Mouse (Mus musculus) kidney, embryonic 16.5 days (tissue): ENCODE data around the gene Ccdc33. TPM values are rescaled to one million over a fixed set of nuclear protein-coding genes. Genes with fewer than 3 reads are reported as not detected.

ENCODE experiments used
- ATAC-seq: fragments of 200-750 bp; cut with Nextera tagmentation; 2 replicates; pipeline ENCODE4 v1.8.0; 2017; ENCODE audit warnings: moderate TSS enrichment; ENCODE audit not compliant: low FRiP score, low TSS enrichment
- H3K27ac ChIP-seq: fragments of 300-500 bp; sonication (generic); 2 replicates; pipeline ENCODE4 v1.5.1; 2014; ENCODE audit warnings: low read length
- H3K27me3 ChIP-seq: fragments of 300-500 bp; sonication (generic); 2 replicates; pipeline ENCODE4 v1.6.1; 2014; ENCODE audit warnings: low read length, control low read depth, mixed read lengths; ENCODE audit not compliant: insufficient read depth
- H3K36me3 ChIP-seq: fragments of 300-500 bp; sonication (generic); 2 replicates; pipeline ENCODE4 v1.6.1; 2014; ENCODE audit warnings: low read length, control low read depth, mixed read lengths; ENCODE audit not compliant: insufficient read depth
- H3K4me1 ChIP-seq: fragments of 300-500 bp; sonication (generic); 2 replicates; pipeline ENCODE4 v1.6.1; 2014; ENCODE audit warnings: low read length, control low read depth, mixed read lengths; ENCODE audit not compliant: insufficient read depth
- H3K4me2 ChIP-seq: fragments of 300-500 bp; sonication (generic); replicated peaks from 2 replicates; pipeline ENCODE4 v1.6.1; 2014; ENCODE audit warnings: low read depth, low read length
- H3K4me3 ChIP-seq: fragments of 300-500 bp; sonication (generic); 2 replicates; pipeline ENCODE4 v1.5.1; 2014; ENCODE audit warnings: mild to moderate bottlenecking, low read length
- H3K9ac ChIP-seq: fragments of 300-500 bp; sonication (generic); replicated peaks from 2 replicates; pipeline ENCODE4 v1.6.1; 2014; ENCODE audit warnings: low read length
- H3K9me3 ChIP-seq: fragments of 300-500 bp; sonication (generic); 2 replicates; pipeline ENCODE4 v1.6.1; 2016; ENCODE audit warnings: low read length, control low read depth
- WGBS: fragments of 180-500 bp; shearing (Covaris S2); extraction: QIAGEN DNeasy Blood & Tissue Kit; methylation state at CpG from one replicate; pipeline ENCODE4 v1.1.7; 2014; 5-methylcytosine and 5-hydroxymethylcytosine counted together
- polyA plus RNA-seq: library from polyadenylated mRNA; unstranded; fragments of >200 nt; fragmentation: Nextera tagmentation; extraction: Ambion mirVana; gene quantifications from 2 replicates; pipeline ENCODE4 v1.2.1, GENCODE M21; 2015

Gene Ccdc33
- polyA plus RNA-seq, 1 experiment from 2014 or later, result 0.21 TPM

DNA sequence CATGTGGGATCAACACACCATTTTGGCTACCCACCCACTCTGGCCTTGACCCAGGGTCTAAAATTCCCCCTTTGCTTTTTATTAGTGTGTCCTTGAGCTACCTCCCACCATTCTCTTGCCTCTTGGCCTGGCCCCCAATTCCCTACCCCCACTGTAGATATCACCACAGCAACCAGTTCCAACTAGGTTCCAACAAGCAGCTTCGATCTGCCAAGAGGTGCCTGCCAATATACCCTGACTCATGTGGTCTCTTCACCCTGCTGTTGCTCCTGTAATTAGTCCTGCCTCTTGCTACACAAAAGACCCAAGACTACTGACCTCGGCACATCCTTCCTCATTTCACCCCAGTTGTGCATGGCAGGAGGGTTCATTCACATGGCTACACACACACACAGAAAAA is 33.5 kb downstream of the Ccdc33 start:
- H3K36me3 ChIP-seq, result no peaks in the 10 kb centered on the region
- ATAC-seq, result no peak
- H3K4me1 ChIP-seq, result peaks cover 26% of the 10 kb centered on the region
- no peak overlapping the region for H3K4me2 ChIP-seq
- no peaks in the 10 kb centered on the region for H3K9me3 ChIP-seq
- H3K4me3 ChIP-seq, result no peak overlapping the region
- no peak overlapping the region for H3K9ac ChIP-seq
- H3K27me3 ChIP-seq, result no peaks in the 10 kb centered on the region
- WGBS, result 23% methylated on average over 2 of the region's 2 CpGs
- H3K27ac ChIP-seq, result no peak overlapping the region

DNA sequence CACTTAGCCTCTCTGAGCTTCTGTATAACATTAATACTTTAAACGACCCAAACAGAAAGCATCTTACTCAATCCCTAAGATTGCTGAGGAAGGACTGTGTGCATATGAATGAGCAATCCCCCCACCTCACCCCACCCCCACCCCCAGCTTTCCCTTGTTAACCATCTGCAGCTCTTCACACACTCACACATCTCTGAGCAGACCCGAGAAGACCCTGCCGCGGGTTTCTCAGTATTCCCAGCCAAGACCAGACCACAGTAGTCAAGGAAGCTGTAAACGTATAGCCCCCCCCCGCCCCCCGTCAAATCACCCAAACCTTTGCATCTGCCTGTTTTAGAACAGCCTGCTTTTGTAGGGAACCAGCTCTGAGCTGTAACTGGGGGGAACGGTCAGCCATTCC is 34.0 kb downstream of the Ccdc33 start:
- H3K27ac ChIP-seq, result no peak overlapping the region
- H3K4me3 ChIP-seq, result no peak overlapping the region
- no peaks in the 10 kb centered on the region for H3K36me3 ChIP-seq
- peaks cover 26% of the 10 kb centered on the region for H3K4me1 ChIP-seq
- no peak for ATAC-seq
- no peak overlapping the region for H3K9ac ChIP-seq
- no peaks in the 10 kb centered on the region for H3K27me3 ChIP-seq
- 24% methylated on average over 8 of the region's 8 CpGs for WGBS
- no peak overlapping the region for H3K4me2 ChIP-seq
- H3K9me3 ChIP-seq, result no peaks in the 10 kb centered on the region

- Histone ChIP-seq H3K9ac (no peak overlapping the region), H3K4me3 (no peak overlapping the region), H3K4me1 (no peaks in the 10 kb centered on the region), H3K27me3 (no peaks in the 10 kb centered on the region; the same call in 1 of the 2 replicates), H3K27ac (no peak overlapping the region), H3K36me3 (no peaks in the 10 kb centered on the region), H3K4me2 (no peak overlapping the region), H3K9me3 (no peaks in the 10 kb centered on the region)
- 39% methylated on average over 3 of the region's 3 CpGs for WGBS
- ATAC-seq, result no peak
Measured at GRCm38 (mm10) chr9:58074561-58074960, 44.1 kb downstream of the Ccdc33 start.

GRCm38 (mm10) chr9:58067546-58067945 is 51.1 kb downstream of the Ccdc33 start:
- no peaks in the 10 kb centered on the region for H3K36me3 ChIP-seq
- H3K4me1 ChIP-seq, result no peaks in the 10 kb centered on the region
- no peak for ATAC-seq
- H3K9me3 ChIP-seq, result no peaks in the 10 kb centered on the region
- 84% methylated on average over 3 of the region's 3 CpGs for WGBS
- no peak overlapping the region for H3K4me2 ChIP-seq
- no peaks in the 10 kb centered on the region for H3K27me3 ChIP-seq
- H3K27ac ChIP-seq, result no peak overlapping the region
- no peak overlapping the region for H3K4me3 ChIP-seq
- no peak overlapping the region for H3K9ac ChIP-seq

DNA sequence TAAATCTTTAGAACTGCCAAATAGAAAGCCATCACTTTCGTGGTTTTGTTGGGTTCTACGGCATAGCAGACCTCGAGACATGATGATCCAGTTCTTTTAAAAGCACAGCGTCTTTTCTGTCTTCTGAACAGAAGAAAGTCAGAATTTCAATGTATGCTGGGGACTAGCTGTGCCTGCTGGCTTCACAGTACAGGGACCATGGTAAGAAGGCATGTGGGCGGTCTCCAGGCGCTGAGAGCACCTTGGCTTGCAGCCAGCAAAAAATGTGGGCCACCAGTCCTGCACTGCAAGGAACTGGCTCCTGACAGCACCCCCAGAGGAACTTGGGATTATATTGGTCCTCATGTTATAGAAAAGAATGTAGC is 51.9 kb downstream of the Ccdc33 start:
- H3K9me3 ChIP-seq, result no peaks in the 10 kb centered on the region
- ATAC-seq, result no peak
- H3K4me2 ChIP-seq, result no peak overlapping the region
- H3K9ac ChIP-seq, result no peak overlapping the region
- no peaks in the 10 kb centered on the region for H3K27me3 ChIP-seq
- no peaks in the 10 kb centered on the region for H3K4me1 ChIP-seq
- no peaks in the 10 kb centered on the region for H3K36me3 ChIP-seq
- no peak overlapping the region for H3K4me3 ChIP-seq
- 74% methylated on average over 6 of the region's 6 CpGs for WGBS
- H3K27ac ChIP-seq, result no peak overlapping the region

GRCm38 (mm10) chr9:58065977-58066730 is 52.5 kb downstream of the Ccdc33 start:
- no peak for ATAC-seq
- no peak overlapping the region for H3K4me3 ChIP-seq
- 79% methylated on average over 6 of the region's 6 CpGs for WGBS

DNA sequence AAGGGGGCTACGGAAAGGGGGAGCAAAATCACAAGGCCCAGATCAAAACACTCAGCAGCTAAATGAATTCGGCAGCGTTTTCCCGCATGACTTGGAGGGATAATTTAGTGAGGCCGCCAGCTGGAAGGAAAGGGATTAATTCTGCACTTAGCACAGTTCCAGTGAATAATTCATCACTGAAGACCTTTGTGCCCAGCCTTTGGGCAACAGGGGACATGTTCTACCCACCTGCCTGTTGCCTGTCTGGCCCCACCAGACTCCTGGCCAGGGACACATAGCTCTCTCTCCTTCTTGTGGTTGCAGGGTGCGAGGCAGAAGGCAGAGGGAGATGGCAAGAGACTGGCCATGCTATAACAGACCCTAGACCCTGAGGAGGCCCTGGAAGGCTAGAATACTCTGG is 53.1 kb downstream of the Ccdc33 start:
- no peak overlapping the region for H3K9ac ChIP-seq
- no peak overlapping the region for H3K4me3 ChIP-seq
- H3K4me2 ChIP-seq, result no peak overlapping the region
- no peak overlapping the region for H3K27ac ChIP-seq
- ATAC-seq, result no peak
- no peaks in the 10 kb centered on the region for H3K4me1 ChIP-seq
- peaks cover 3% of the 10 kb centered on the region; the same call in 1 of the 2 replicates for H3K27me3 ChIP-seq
- WGBS, result 45% methylated on average over 6 of the region's 6 CpGs
- H3K9me3 ChIP-seq, result no peaks in the 10 kb centered on the region
- H3K36me3 ChIP-seq, result no peaks in the 10 kb centered on the region

More at GRCm38 (mm10) chr9:58065977-58066730, 52.5 kb downstream of the Ccdc33 start:
- H3K9me3 ChIP-seq, result no peaks in the 10 kb centered on the region
- no peaks in the 10 kb centered on the region for H3K36me3 ChIP-seq
- H3K4me1 ChIP-seq, result no peaks in the 10 kb centered on the region
- no peak overlapping the region for H3K27ac ChIP-seq
- no peak overlapping the region for H3K9ac ChIP-seq
- no peaks in the 10 kb centered on the region for H3K27me3 ChIP-seq
- H3K4me2 ChIP-seq, result no peak overlapping the region

- no peaks in the 10 kb centered on the region for H3K36me3 ChIP-seq
- H3K9ac ChIP-seq, result no peak within 1 kb of the TSS
- H3K27ac ChIP-seq, result no peak within 1 kb of the TSS
- whole genome bisulfite sequencing, result 12% methylated on average over 3 of the region's 3 CpGs
- H3K4me2 ChIP-seq, result no peak within 1 kb of the TSS
- no peak for ATAC-seq
- H3K9me3 ChIP-seq, result no peaks in the 10 kb centered on the region
- H3K4me1 ChIP-seq, result no peaks in the 10 kb centered on the region
- peaks cover 3% of the 10 kb centered on the region; the same call in 1 of the 2 replicates for H3K27me3 ChIP-seq
- no peak within 1 kb of the TSS for H3K4me3 ChIP-seq
Measured at GRCm38 (mm10) chr9:58063531-58063930, 55.1 kb downstream of the Ccdc33 start, which contains the start of gene Stra6. Gene Stra6, plus strand, starts transcription at chr9:58063788.

GRCm38 (mm10) chr9:58060677-58061667 is 57.7 kb downstream of the Ccdc33 start:
- H3K4me2 ChIP-seq, result no peak overlapping the region
- 17% methylated on average over 23 of the region's 23 CpGs for WGBS
- ATAC-seq, result no peak
- H3K27ac ChIP-seq, result no peak overlapping the region
- H3K4me3 ChIP-seq, result no peak overlapping the region
- peaks cover 3% of the 10 kb centered on the region; the same call in 1 of the 2 replicates for H3K27me3 ChIP-seq
- H3K9ac ChIP-seq, result no peak overlapping the region
- no peaks in the 10 kb centered on the region for H3K9me3 ChIP-seq
- no peaks in the 10 kb centered on the region for H3K36me3 ChIP-seq
- peaks cover 3% of the 10 kb centered on the region; the same call in 1 of the 2 replicates for H3K4me1 ChIP-seq
